Mouse (Mus musculus) left cerebral cortex, postnatal 25 days (tissue): ENCODE measurements around the gene Adcy9. TPM values are rescaled to one million over a fixed set of nuclear protein-coding genes. Genes with fewer than 3 reads are reported as not detected.

Experiments used
- total RNA-seq, 2 experiments: library from RNA; stranded (reverse); gene quantifications; 2 replicates each; pipeline ENCODE4 v1.2.3; 2021

Gene Adcy9
- total RNA-seq, 2 experiments from 2014 or later: 66.7 to 67.7 TPM

Other genes starting within 250 kb of the Adcy9 start
- gene Crebbp, start 206.5 kb downstream of the Adcy9 start, total RNA-seq: 10 to 100 TPM; 82.9 to 83.8 TPM
- 1 to 10 TPM; 9.1 to 9.5 TPM for gene Srl, start 121.3 kb upstream of the Adcy9 start, total RNA-seq
- 1 to 10 TPM; 2.9 to 3.5 TPM for gene Tfap4, start 139.4 kb upstream of the Adcy9 start, total RNA-seq
- 10 to 100 TPM; 11.7 to 12.4 TPM for gene Glis2, start 174.2 kb upstream of the Adcy9 start, total RNA-seq
- gene Pam16, start 204.5 kb upstream of the Adcy9 start, total RNA-seq: 10 to 100 TPM; 67.5 to 92.8 TPM
- gene Vasn, start 219.4 kb upstream of the Adcy9 start, total RNA-seq: 1 to 10 TPM; 7.5 to 9.9 TPM
- gene Dnaja3, start 219.5 kb upstream of the Adcy9 start, total RNA-seq: 10 to 100 TPM; 62.2 to 63.3 TPM